In genomic region chr3:148434033-148434432, GRCm38 (mm10) we compare ENCODE assay signal across 16 mouse cellular contexts.
"Had no signal": no experiment of that assay in that cellular context is flagged by ENCODE, and none has a peak within 500 bp of the region (broad histone marks: within the 10 kb centered on the region; RNA-seq: fewer than 3 reads in every experiment).

No protein-coding gene starts in this region.

- H3K27me3 ChIP-seq: neural tube, embryonic 15.5 days; stomach, embryonic 15.5 days had no signal

- H3K4me2 ChIP-seq: neural tube, embryonic 13.5 days; neural tube, embryonic 15.5 days; stomach, embryonic 15.5 days had no signal

- DNase-seq: retina, postnatal 1 day; right cerebral cortex, adult 18-20 months; right cerebral cortex, postnatal 14 days; right cerebral cortex, postnatal 25 days; right cerebral cortex, postnatal 4 days; spleen, adult 18-20 months; thymus, adult 18-20 months; thymus, adult 2 months; thymus, postnatal 14 days; thymus, postnatal 25 days; thymus, postnatal 36 days; thymus, postnatal 4 days had no signal

- H3K4me1 ChIP-seq: neural tube, embryonic 13.5 days; neural tube, embryonic 15.5 days; stomach, embryonic 15.5 days had no signal

- H3K36me3 ChIP-seq: neural tube, embryonic 13.5 days; neural tube, embryonic 15.5 days; stomach, embryonic 15.5 days had no signal

- H3K4me3 ChIP-seq: neural tube, embryonic 13.5 days; neural tube, embryonic 15.5 days; stomach, embryonic 15.5 days had no signal

- H3K27ac ChIP-seq: neural tube, embryonic 13.5 days; neural tube, embryonic 15.5 days; stomach, embryonic 15.5 days; stomach, postnatal 0 days had no signal

- H3K9me3 ChIP-seq: neural tube, embryonic 13.5 days; neural tube, embryonic 15.5 days; stomach, embryonic 15.5 days had no signal

- H3K9ac ChIP-seq: neural tube, embryonic 13.5 days; neural tube, embryonic 15.5 days; stomach, embryonic 15.5 days had no signal
